Mouse (Mus musculus) embryo, embryonic 9.5 days (tissue): ENCODE results near the gene Cx3cr1.
"Not testable (repeated sequence)": the region's sequence is repeated elsewhere in the genome, so short reads cannot be mapped to it uniquely, and the experiment has no call there.

Source experiments
- DNase-seq: peaks from one replicate; pipeline ENCODE4 v3.0.0-alpha.2; 2017; ENCODE audit errors: extremely low spot score

Cx3cr1 gene

DNA sequence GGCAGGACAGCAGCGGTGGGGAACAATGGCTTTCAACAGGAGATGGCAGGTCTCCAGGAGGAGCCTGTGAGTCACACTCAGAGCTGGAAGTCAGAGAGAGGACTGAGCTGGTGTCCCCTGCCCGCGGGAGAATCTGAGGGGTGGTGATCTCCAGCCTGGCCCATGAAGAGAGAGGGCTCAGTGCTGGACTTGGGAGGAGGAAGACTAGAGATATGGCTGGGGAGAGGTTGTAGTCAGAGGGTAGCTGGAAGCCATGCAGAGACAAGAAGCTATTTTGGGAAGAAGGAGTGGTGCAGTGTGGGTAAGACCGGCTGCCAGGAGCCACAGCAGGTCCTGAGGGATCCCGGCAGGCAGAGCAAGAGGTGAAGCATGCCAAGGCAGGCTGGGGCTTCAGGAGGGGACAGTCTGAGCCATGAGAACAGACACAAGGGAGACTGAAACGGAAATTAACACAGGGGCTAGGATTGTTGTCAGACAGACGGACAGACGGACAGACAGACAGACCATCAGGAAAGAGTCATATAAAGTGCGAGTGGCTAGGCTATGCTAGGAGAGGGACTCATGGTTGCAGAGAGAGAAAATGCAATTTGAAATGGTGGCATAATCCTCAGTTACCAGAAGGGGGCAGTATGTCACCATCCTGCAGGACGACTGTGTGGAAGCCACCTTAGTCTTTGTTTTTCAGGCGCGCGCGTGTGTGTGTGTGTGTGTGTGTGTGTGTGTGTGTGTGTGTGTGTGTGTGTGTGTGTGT, 42.1 kb downstream of the Cx3cr1 start:
- peak; percentile 61 for DNase-seq

DNA sequence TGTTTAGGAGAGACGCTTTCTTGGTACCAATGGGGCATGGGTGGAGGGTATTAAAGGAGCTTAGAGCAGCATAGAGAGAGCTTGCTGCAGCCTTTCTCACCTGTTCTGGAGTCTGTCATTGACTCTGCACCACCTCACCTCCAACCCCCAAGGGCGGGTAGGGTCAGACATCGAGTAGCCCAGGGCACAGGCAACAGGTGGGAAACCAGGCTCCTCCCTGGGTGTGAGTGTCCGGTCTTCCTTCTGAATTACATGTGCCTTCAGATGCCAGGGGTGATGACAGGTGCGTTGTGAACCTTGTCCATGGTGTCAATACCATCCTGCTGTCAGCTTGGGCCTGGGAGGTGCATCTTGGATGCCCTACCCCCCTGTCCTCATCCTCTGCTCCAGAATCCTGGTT, 45.1 kb downstream of the Cx3cr1 start:
- DNase-seq, result no peak

DNA sequence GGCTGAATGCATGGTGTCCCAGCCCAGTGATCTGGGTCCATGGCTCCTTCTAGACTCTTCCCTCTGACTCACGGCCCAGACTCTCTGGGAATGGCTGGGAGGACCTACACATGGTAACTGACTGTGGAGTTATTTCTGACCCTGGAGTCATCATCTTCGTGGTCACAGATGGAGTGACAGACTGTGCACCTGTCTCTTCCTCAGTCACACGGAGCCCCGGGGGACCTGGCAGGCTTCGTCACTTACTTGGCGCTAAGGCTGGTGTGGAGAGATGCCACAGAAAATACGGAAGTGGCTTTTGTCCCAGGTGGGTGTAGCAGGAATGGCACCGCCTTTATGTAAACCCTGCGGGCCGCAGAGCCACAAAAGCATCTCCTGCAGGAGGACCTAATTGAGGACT, 45.5 kb downstream of the Cx3cr1 start:
- no peak for DNase-seq

DNA sequence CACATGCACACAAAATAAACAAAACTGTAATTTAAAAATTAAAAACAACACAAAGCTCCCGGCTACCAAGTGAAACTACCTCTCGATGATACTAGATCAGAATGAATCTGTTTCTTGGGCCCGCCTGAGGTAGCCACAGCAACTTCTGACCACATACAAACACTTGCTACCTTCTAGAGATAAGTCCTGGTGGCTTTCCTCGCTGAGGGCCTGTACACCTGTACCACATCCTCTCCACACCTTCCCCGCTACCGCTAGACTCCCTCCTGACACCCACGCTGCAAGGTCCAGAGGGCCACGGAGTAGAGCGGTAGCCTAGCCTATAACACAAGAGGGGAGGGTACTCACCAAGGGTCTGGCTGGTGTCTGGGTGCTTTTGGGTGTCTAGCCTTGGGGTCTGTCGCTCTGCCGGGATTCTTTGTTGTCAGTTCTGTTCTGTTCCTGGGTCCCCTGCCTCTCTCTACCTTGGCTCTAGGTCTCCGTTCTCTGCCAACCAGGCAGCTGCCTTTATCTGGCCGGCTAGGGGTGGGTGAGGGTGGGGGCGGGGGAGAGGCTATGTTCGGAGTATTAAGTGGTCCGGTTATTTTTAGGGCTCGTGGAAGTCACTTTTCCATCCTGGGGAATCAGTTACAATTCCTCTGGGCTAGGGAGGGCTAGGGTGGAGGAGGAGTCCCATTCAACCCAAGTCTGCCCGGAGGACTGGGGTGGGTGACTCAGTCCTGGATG, 46.4 kb downstream of the Cx3cr1 start, which contains the start of gene Xirp1:
TSS of gene Xirp1 (minus strand) at position 513 of the 726 bp plus-strand sequence.
- DNase-seq, result no peak

DNA sequence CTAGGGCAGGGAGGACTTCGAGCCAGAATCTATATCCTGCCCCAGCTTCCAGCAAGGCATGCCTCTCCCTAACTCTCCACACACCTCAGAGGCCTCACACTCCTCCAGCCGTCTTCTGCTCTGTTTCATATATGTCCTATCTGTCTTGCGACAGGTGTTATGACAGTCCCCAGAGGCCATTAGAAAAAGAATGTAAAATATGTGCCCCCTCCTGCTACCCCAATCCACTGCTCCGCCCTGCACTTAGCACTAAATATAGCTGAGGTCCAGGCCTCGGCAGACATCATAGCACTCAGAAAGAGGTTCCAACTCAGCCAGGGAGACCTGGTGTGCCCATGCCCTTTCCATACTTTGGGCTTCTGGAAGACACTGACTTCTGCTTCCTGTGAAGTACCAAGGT, 48.5 kb downstream of the Cx3cr1 start:
- no peak for DNase-seq

DNA sequence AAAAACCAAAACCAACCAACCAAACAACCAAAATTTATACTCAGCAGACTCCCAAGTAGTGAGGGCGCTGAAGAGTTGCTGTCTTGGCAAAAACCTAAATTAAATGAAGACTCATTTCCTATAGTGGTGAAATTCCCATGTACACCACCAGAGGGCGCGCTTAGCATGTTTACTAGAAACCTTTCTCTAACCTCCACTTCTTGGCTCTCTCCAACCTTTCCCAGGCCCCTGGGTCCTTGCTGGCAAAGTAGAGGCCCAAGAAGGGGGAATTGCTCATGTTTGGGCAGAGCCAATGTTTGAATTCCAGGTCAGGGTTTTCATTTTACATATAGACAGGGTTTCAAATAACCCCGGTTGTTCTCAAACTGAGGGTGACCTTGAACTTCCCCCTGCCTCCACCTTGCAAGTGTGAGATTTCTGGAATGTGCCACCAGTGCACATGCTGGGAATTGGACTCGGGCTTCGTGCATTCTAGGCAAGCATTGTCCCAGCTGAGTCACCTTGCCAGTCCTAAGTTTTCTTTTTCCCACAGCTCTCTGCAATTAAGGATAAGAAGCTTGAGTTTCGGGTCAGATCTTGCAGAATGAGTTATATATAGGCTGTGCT, 49.3 kb downstream of the Cx3cr1 start:
- peak; percentile 69 for DNase-seq

DNA sequence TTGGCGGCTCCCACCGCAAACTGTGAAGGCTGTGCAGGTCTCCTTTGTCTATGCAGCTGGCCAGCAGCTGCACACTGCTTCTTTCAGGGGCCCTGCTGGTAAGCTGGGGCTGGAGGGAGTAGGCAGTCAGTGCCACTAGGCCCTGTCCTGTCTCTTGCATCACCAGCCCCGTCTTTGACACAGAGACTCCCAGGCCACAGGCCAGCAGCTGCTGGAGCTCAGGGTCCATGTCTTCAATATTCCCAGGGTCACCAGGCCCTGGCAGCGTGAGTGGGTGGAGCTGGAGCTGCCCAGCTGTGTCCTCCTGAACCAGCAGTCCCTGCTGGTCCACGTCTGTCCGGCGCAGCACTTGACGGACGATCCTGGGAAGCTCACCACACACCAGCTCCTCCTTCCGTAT, 52.7 kb downstream of the Cx3cr1 start:
- DNase-seq, result no peak

DNA sequence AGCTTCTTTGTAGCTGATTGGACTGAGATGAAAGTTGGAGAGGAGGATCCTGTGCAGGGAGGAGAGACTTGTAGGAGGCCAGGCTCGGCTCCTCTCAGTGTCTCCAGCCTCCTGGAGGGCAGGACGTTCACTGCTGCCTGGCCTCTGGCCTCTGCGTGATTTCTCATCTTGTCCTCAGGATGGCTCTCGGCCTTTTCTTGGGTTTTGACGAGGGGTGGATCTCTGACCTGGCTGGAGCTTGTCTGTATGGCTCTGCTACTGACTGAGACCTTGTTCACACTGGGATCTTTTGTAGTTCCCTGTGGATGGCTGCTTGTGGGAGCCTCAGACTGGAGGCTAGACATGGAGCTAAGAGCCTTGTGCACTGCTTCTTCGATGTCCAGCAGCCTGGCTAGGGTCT, 54.9 kb downstream of the Cx3cr1 start:
- DNase-seq, result no peak

DNA sequence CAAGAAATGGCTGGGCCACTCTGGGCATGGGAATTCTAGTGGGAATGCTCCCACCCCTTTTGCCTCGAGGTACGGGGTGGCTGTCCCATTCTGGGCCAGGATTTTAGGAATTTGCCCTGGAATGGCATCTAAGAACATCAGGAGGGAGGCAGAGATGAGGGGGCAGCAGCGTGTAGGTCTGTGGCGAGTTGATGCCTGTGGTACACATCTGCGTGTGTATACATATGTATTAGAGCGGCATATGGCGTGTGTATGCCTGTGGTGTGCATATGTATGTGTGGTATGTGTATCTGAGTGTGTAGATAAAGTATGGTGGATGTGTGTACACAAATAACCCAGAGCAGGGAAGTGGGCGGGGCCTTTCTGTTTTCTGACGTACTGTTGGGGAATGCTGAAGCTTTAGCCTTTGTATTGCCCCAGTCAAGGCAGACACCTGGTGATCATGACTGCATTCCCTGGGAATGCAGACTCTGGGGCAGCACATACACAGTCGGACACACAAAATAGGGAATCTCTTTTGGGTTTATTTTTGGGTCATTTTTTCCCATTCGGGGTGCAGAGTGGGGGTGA, 56.3 kb downstream of the Cx3cr1 start:
- no peak for DNase-seq

DNA sequence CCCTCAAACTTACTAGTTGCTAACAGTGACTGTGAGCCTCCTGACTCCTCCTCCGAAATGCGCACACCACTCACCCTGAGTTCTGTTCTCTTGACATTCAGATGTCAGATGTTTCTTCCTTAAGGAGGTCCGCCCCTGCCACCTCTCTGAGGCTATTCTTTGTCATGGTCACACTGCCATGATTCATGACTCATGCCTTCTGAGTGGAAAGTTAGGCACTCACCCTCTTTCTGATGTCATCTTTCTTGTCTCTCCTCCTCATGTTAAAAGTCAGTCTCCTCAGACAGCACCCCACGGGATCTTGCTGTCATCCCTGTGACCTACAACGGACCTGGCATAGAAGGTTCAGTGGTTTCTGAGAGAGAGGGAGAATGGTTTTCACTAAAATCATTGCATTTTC, 56.9 kb downstream of the Cx3cr1 start:
- no peak for DNase-seq

DNA sequence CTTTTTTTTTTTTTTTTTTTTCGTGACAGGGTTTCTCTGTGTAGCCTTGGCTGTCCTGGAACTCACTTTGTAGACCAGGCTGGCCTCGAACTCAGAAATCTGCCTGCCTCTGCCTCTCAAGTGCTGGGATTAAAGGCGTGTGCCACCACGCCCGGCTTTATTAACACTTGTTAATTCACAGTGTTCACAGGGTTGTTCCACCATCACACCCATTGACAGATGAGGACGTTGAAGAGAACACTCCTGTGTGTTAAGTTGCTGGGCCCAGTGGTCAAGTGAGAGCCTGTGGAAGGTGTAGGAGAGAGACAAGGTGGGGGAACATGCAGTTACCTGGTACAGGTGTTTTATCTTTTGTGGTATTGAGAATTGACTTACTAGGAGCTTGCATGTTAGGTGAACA, 57.5 kb downstream of the Cx3cr1 start:
- DNase-seq, result not testable (repeated sequence)

DNA sequence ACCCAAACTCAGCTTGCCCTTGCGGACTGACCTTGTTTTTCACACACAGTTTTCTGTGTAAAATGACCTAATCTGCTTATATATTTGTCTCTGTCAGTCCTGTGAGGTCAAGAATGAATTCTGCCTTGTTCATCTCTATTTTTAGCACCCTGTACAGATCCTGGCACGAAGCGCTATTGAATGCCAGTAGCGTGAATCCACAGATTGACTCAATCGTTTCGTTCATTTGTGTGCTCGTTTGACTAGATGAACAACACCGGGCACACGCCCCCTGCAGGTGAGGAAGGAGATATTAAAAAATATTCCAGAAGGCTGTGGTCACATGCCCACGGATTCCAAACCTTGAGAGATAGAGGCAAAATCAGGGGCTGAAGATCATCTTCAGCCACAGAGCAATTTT, 58.1 kb downstream of the Cx3cr1 start:
- DNase-seq, result no peak

DNA sequence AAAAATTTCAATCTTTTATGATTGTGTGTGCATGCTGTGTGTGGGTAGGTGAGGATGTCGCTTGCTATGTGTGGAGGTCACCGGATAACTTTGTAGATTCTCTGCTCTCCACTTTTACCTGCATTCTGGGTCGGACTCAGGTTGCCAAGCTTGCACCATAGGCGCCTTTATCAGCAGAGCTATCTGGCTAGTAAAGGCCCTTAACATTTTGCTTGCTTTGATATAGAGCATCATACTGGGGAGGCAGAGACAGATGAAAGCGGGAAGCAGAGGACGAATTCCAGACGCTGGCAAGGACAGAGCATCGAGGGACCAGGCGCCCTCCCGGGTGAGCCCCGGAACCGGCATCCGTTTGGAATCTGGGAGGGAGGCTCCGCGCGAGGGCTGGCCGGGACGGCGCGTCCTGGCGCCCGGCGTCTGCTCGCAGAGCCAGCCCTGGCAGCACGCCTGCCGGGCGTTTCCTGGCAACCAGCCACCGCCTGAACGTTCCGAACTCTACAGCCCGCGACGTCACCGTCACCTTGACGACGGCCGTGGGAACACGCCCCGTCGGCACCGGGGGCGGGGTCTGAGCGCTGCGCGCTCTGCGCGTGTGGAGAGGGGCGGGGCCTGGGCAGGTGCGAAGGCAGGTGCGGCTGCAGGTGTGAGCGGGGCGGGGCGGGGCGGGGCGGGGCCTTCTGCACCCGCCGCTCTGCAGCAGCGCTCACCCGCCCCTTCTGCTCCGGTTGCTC, 58.7 kb downstream of the Cx3cr1 start:
- DNase-seq, result peak; percentile 92

DNA sequence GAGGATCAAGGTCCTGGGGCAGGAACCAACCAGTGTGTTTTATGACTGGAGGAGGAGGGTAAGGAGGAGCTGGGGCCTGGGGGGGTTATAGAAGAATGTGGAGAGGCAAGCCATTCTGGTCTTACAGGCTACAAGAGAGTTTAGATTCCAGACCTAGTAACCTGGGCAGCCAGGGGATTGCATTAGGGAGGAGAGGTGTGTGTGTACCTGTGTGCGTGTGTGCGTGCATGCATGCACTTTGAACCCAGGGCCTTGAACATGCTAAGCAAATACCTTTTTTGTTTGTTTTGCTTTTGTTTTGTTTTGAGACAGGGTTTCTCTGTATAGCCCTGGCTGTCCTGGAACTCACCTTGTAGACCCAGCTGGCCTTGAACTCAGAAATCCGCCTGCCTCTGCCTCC, 59.8 kb downstream of the Cx3cr1 start:
- no peak for DNase-seq

DNA sequence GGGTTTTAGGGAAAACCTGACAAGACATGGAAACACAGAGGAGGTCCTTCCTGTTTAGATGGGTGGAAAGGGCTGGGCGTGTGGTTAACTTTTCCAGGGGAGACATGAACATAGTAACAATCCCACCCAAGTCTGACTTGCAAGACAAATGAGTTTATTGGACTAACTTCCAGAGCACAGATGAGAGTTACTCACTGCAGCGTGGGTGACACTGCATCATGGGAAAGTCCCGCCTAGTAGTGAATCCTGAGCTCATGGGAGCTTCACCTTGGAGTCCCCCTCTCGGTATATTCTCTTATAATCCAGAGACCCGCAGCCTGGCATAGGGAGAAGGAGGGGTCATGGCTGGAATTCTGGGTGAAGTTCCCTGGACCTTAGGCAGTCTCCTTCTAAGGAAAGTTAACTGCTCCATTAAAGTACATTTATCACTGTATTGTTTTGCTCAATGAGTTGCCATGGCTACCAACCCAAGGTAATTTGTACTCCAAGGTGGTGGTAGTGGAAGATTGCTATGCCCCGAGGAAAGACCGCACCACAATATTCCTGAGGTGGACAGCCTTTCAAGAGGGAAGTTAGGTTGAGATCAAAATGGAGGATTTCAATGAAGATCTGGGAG, 60.3 kb downstream of the Cx3cr1 start:
- DNase-seq, result no peak

DNA sequence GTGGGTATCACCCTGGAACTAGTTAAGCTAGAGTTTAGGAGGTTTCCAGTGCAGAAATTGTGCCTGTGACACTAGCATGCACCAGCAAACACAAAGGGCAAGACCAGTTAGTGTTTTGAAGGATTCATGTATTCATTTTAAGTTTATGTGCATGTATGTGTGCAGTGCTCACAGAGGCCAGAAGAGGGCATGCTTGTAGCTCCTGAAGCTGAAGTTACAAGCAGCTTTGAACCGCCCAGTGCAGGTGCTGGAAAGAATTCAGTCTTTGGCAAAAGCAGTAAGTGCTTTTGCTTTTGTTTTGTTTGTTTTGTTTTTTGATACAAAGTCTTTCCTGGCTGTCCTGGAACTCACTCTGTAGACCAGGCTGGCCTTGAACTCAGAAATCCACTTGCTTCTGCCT, 61.8 kb downstream of the Cx3cr1 start:
- DNase-seq, result no peak

DNA sequence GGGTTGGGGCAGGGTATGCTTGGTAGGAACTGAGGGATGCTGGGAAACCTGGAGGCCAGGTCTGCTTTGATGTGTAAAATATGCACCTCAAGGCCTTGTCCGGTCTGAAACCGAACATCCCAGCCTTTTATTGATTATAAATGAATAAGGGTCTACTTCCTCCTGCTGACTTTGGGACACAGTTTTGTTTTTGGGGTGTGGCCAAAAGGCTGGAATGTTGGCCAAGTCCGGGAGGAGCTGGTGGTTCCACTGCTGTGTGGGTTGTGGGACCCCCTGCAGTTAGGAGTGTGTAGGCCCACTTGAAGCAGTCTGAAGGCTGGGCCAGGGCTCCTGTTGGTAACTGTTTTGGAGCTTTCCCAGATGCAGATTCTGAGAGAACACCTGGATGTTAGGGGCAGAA, 63.7 kb downstream of the Cx3cr1 start:
- DNase-seq, result no peak

DNA sequence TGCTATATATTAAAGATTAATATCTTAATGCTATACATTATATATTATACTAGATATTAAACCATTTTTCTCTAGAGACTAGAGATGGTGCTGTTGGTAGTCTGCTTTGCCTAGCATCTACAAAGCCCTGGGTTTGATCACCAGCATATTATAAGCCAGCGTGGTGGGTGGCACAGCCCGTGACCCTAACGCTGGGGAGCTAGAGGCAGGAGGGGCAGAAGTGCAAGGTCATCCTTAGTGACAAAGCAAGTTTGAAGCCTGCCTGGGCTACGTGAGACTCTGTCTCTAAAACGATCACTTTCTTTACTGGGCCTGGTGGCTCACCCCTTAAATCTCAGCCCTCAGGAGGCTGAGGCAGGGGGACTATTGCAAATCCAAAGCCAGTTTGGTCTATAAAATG, 66.8 kb downstream of the Cx3cr1 start:
- DNase-seq, result no peak

DNA sequence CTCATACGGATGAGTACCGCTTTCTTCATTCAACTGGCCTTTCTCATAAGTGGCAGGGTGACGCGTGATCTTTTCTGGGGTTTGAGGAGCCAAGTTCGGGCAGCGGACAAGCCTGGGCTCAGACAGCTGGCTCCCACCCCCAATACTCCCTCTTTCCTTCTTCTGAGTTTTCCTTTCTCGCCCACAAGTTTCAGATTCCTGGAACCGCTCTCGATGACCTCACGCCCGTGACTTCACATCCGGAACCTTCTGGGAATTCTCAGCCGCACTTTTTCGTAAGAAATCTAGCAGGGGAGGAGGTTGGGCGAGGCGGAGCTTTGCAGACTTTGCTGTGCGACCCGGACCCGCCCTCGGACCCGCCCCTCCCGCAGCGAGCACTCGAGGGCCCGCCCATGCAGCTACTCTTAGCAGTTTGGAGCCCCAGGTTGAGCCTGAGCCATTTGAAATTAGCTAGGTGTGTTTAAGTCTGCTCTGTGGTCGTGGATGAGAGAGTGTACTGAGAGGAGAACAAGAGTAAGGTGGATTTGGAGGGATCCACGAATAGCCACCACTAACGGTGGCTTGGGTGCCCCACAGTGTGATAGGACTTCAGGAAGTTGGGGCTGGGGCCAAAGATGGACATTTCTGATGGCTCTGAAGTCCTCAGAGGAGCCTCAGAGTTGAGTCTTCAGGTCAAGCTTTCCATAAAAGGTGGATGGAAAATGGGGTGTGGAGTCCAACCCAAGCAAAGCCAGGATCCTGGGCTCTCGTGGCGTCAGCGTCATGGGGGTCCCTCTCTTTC, 67.5 kb downstream of the Cx3cr1 start:
- DNase-seq, result peak; percentile 88

DNA sequence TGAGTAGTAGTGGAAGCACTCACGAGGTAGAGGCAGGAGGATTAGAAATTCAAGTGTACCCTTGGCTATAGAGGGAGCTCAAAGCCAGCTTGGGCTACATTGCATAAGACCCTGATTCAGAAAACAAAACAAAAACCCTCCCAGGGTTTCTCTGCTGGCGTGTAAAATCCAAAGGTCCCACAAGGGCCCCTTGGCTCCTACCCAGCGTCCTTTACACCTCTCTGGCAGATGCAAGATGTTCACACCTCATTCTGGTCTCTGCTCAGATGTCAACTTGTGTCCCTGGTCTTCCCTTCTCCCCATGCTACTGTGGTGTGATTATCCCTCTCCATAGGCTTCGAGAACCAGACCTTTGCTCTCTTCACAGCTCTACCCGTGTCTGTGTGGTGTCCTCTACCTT, 68.9 kb downstream of the Cx3cr1 start:
- DNase-seq, result no peak

DNA sequence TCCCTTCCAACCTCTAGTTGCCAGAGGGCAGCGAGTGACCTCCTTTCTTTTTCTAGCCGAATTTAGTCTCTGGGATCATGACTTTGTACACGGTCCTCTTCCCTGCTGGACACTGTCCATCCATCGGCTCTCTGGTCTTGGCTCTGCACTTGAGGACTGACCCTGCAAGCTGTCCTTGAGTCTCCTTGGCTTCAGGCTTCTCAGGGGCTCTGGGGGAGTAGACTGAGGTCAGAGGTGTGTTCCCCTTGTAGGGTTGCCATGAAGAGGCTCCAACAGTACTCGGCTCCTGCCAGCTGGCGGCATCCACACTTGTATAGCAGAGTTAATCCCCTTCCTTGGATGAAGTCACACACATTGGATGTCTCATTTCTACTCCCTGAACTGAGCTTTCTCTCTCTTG, 70.0 kb downstream of the Cx3cr1 start:
- DNase-seq, result no peak
